Mouse (Mus musculus) bone marrow, adult 2 months (tissue): Measurements from ENCODE around the gene Irf2bp2.

ENCODE experiments used
- CTCF ChIP-seq: fragments of 200-500 bp; IDR thresholded peaks from 2 replicates; pipeline ENCODE4 v1.5.1; 2011; ENCODE audit warnings: low read length, control low read depth; ENCODE audit not compliant: control insufficient read depth, insufficient read depth
- POLR2A ChIP-seq: fragments of 200-500 bp; IDR thresholded peaks from 2 replicates; pipeline ENCODE4 v1.6.1; 2011; ENCODE audit warnings: low read depth, mild to moderate bottlenecking, control low read depth, low read length, borderline replicate concordance; ENCODE audit not compliant: control insufficient read depth

DNA sequence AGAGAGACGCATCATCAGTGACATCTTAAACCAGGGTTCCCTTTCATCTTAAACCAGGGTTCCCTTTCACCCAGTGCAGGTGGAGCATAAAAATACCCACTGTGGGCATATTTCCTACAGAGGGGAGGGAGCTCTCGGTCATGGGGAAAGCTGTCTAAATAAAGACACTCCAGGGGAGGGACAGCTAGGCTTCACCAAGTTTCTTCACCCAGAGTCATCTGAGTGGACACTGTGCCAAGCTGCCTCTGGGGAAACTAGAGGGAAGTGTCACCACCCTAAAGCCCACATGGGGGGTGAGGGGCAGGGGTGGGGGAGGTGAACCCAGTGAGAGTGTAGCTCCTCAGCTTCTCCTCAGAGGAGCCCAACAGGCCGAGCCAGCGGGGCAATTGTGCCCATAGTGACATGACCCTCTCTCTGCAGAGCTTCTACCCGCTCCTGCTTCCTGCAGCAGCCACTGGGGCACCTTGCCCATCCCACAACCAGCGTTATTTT is 27.8 kb downstream of the Irf2bp2 start:
- no peak for TF ChIP-seq CTCF
- TF ChIP-seq POLR2A, result peak; percentile 21; the same call in 1 of the 2 replicates
